Mouse (Mus musculus) liver, embryonic 16.5 days (tissue): ENCODE results near the gene Syce3. TPM values are rescaled to one million over a fixed set of nuclear protein-coding genes. Genes with fewer than 3 reads are reported as not detected.

Experiments
- ATAC-seq: fragments of 200-750 bp; cut with Nextera tagmentation; 2 replicates; pipeline ENCODE4 v1.8.0; 2017; ENCODE audit warnings: low read depth, mild to moderate bottlenecking, moderate number of reproducible peaks, moderate library complexity
- H3K27ac ChIP-seq: fragments of 300-500 bp; sonication (generic); 2 replicates; pipeline ENCODE4 v1.5.1; 2014; ENCODE audit warnings: mild to moderate bottlenecking, low read length
- H3K27me3 ChIP-seq: fragments of 300-500 bp; sonication (generic); 2 replicates; pipeline ENCODE4 v1.6.1; 2014; ENCODE audit warnings: low read depth, low read length, mixed read lengths; ENCODE audit not compliant: control insufficient read depth, insufficient read depth
- H3K36me3 ChIP-seq: fragments of 300-500 bp; sonication (generic); 2 replicates; pipeline ENCODE4 v1.6.1; 2014; ENCODE audit warnings: mild to moderate bottlenecking; ENCODE audit not compliant: control insufficient read depth, insufficient read depth
- H3K4me1 ChIP-seq: fragments of 300-500 bp; sonication (generic); 2 replicates; pipeline ENCODE4 v1.6.1; 2014; ENCODE audit warnings: low read depth, low read length, mixed read lengths; ENCODE audit not compliant: control insufficient read depth
- H3K4me2 ChIP-seq: fragments of 300-500 bp; sonication (generic); 2 replicates; pipeline ENCODE4 v1.6.1; 2014; ENCODE audit warnings: low read depth, low read length, mixed read lengths
- H3K4me3 ChIP-seq: fragments of 300-500 bp; sonication (generic); 2 replicates; pipeline ENCODE4 v1.5.1; 2014; ENCODE audit warnings: low read depth, mild to moderate bottlenecking, low read length
- H3K9ac ChIP-seq: fragments of 300-500 bp; sonication (generic); 2 replicates; pipeline ENCODE4 v1.6.1; 2014; ENCODE audit warnings: low read depth, low read length
- H3K9me3 ChIP-seq: fragments of 300-500 bp; sonication (generic); replicated peaks from 2 replicates; pipeline ENCODE4 v1.6.1; 2016; ENCODE audit warnings: low read length; ENCODE audit not compliant: control insufficient read depth
- WGBS: fragments of 180-500 bp; shearing (Covaris S2); extraction: QIAGEN DNeasy Blood & Tissue Kit; methylation state at CpG from one replicate; pipeline ENCODE4 v1.1.7; 2014; ENCODE audit not compliant: insufficient replicate concordance; 5-methylcytosine and 5-hydroxymethylcytosine counted together
- polyA plus RNA-seq: library from polyadenylated mRNA; unstranded; fragments of >200 nt; fragmentation: Nextera tagmentation; extraction: Ambion mirVana; gene quantifications from 2 replicates; pipeline ENCODE4 v1.2.1, GENCODE M21; 2015

The Syce3 gene
- polyA plus RNA-seq, 1 experiment from 2014 or later = not detected

DNA sequence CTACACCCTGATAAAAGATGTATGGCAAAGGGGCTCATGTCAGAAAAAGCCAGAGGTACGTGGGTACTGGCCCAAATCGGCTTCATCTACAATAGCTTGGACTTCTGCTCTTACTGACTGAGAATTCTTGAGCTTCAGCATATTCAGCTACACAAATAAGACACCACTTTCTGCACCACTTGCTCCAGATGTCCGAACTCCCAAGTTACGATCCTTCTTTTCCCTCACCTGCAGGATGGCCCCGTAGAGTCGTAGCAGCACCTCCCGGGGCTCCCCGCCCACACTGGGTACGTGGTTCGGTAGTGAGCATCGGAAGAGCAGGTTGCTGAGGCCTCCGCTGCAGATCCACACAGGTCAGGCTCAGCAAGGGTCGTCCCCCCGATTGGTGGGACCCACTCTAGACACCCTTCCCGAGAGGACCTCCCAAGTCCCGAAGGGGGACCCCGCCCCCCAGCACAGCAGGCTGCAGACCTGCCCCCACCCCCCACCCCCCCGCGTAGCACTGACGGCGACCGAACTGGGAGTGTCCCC is 18.6 kb upstream of the Syce3 start:
- peak overlapping the region; percentile 88 for H3K4me3 ChIP-seq
- no peaks in the 10 kb centered on the region for H3K9me3 ChIP-seq
- 8% methylated on average over 22 of the region's 22 CpGs for WGBS
- peak overlapping the region; percentile 92 for H3K9ac ChIP-seq
- peak overlapping the region; percentile 99 for H3K27ac ChIP-seq
- no peaks in the 10 kb centered on the region for H3K27me3 ChIP-seq
- H3K36me3 ChIP-seq = no peaks in the 10 kb centered on the region; the same call in 1 of the 2 replicates
- H3K4me1 ChIP-seq = peaks cover 14% of the 10 kb centered on the region
- no peak for ATAC-seq
- H3K4me2 ChIP-seq = peak overlapping the region; percentile 94

DNA sequence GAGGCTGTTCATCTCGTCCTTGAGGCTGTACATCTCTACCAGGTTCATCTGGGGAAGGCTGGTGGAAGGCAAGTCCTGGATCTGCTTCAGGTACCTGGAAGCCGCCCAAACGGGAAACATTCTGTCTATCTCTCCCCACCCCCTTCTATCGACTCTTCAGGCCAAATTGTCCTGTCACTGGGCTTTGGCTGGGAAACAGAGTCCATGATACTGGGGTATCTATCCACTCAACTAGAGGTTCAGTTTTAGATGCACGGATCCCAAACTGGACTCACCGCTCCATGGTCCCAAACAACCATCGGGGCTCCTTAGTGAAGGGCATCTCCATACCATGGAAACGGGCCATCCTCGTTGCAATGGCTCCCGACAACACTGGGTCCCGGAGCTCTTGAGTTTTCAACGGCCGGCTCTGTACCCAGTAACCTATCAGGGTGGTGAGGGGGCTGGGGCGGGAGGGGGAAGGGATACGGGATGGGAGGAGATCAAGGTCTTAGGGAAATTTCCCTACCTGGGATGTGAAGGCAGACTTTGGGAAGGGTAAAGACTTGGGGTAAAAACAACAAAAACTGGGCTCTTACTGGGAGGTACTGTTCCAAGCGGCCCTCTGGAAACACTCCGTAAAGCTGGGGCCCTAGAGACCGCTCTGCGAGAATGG is 18.0 kb upstream of the Syce3 start:
- H3K27ac ChIP-seq = no peak overlapping the region
- H3K36me3 ChIP-seq = no peaks in the 10 kb centered on the region; the same call in 1 of the 2 replicates
- ATAC-seq = no peak
- peaks cover 14% of the 10 kb centered on the region for H3K4me1 ChIP-seq
- H3K27me3 ChIP-seq = no peaks in the 10 kb centered on the region
- H3K9me3 ChIP-seq = no peaks in the 10 kb centered on the region
- H3K4me2 ChIP-seq = peak overlapping the region; percentile 94
- peak overlapping the region; percentile 88 for H3K4me3 ChIP-seq
- peak overlapping the region; percentile 92 for H3K9ac ChIP-seq
- 88% methylated on average over 19 of the region's 19 CpGs for WGBS

DNA sequence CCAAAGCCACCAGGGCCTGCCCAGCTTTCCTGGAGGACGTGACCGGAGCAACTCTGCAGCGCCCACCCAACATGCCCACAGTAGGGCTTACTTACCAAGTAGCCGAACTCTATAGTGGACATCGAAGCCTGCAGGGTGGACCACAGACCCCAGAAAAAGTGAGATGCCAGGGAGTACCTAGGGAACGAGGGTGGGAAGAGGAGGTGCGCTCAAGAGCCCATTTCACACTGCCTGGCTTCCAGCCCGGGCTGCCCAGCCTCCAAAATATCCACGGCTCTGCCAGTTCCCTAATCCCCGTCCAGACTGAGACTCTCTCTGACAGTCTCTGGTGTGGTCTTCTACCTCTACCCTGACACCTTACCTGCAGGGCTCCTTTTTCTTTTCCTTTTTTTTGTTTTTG is 16.4 kb upstream of the Syce3 start:
- 84% methylated on average over 10 of the region's 10 CpGs for WGBS
- Histone ChIP-seq H3K4me1 (peaks cover 14% of the 10 kb centered on the region), H3K27me3 (no peaks in the 10 kb centered on the region), H3K4me3 (no peak overlapping the region), H3K4me2 (no peak overlapping the region), H3K9ac (no peak overlapping the region), H3K27ac (no peak overlapping the region), H3K9me3 (no peaks in the 10 kb centered on the region), H3K36me3 (no peaks in the 10 kb centered on the region; the same call in 1 of the 2 replicates)
- ATAC-seq = no peak

DNA sequence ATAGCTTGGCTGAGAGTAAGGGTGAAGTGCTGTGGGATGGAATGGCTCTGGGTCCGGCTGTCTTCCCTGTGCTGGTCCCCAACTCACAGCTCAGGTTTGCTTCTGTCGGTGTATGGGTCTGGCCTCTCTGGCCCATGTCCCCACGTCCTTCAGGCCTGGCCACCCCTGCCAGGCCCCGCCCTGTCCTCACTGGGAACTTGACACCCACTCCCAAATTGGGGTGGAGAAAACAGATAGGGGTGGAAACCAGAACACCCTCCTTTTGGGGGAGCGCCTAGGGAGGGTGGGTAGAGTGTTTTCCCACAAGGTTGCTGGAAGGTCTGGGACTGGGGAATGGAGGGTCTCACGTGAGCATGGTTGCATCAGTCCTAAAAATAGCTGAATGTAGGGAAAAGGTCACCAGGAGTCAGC is 15.4 kb upstream of the Syce3 start, which contains the start of gene Cpt1b:
Gene Cpt1b, minus strand, starts transcription at position 153 of the 411 bp plus-strand sequence.
- Histone ChIP-seq H3K36me3 (no peaks in the 10 kb centered on the region; the same call in 1 of the 2 replicates), H3K4me2 (peak within 1 kb of the TSS; percentile 36), H3K4me3 (peak within 1 kb of the TSS; percentile 25; the same call in 1 of the 2 replicates), H3K27me3 (no peaks in the 10 kb centered on the region), H3K4me1 (peaks cover 7% of the 10 kb centered on the region), H3K9me3 (no peaks in the 10 kb centered on the region), H3K9ac (no peak within 1 kb of the TSS), H3K27ac (no peak within 1 kb of the TSS)
- ATAC-seq = no peak
- WGBS = 62% methylated on average over 6 of the region's 6 CpGs

DNA sequence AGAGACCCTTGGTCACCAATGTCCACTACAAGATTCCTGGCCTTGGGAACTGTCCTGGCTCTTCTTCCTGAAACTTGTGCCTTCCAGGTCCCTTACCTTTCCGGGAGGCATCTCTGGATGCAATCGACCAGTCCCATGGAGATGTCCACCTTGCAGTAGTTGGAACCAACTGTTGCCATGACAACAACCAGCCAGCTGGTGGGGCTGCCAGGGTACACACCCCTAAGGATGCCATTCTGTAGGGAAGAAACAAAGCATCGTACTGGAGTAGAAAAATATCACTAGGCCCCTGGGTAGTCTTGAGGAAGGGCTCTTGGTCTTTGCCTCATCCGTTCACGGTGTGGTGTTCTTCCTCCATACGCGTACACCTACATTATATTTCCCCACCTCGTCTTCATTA is 14.3 kb upstream of the Syce3 start:
- Histone ChIP-seq H3K4me1 (peaks cover 7% of the 10 kb centered on the region), H3K9ac (no peak overlapping the region), H3K4me2 (no peak overlapping the region), H3K27me3 (no peaks in the 10 kb centered on the region), H3K36me3 (no peaks in the 10 kb centered on the region; the same call in 1 of the 2 replicates), H3K4me3 (no peak overlapping the region), H3K27ac (no peak overlapping the region), H3K9me3 (no peaks in the 10 kb centered on the region)
- ATAC-seq = no peak
- 78% methylated on average over 8 of the region's 8 CpGs for WGBS

DNA sequence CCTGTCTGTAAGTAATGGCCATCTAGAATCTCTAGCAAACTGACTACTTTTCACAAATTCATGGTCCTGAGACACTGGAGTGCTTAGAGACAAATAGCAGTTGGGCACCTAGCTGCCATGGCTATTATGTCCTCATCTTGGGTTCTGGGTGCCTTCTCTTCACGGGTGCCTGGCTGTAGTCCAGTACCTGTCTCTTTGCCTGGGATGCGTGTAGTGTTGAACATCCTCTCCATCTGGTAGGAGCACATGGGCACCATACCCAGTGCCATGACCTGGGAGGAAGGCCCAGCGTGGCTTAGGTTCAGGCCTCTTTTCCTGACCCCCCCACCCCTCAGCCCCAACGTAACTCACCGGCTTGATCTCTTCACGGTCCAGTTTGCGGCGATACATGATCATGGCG is 11.6 kb upstream of the Syce3 start:
- no peak overlapping the region for H3K4me3 ChIP-seq
- no peaks in the 10 kb centered on the region; the same call in 1 of the 2 replicates for H3K4me1 ChIP-seq
- H3K4me2 ChIP-seq = no peak overlapping the region
- no peak overlapping the region for H3K27ac ChIP-seq
- no peak for ATAC-seq
- no peaks in the 10 kb centered on the region; the same call in 1 of the 2 replicates for H3K36me3 ChIP-seq
- H3K9ac ChIP-seq = no peak overlapping the region
- 83% methylated on average over 9 of the region's 9 CpGs for WGBS
- no peaks in the 10 kb centered on the region for H3K27me3 ChIP-seq
- no peaks in the 10 kb centered on the region for H3K9me3 ChIP-seq

DNA sequence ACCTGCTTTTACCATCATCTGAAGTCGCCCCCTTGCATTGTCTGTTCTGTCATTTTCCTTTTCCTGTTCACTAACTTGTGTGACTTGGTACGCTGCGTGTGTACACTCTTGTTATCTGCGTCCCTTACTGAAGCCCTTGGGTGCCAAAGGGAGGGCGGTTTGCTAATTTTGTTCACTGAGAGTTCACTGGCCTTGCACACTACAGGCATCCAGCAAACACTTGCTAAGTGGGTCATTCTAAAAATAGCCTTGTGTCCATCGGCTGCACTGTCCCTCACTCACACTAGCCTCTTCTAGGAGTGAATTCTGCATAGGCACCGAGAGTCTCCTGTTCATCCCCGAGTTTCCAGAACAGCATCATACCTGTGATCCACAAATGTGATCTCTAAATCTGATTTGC is 5.0 kb upstream of the Syce3 start:
- Histone ChIP-seq H3K27me3 (no peaks in the 10 kb centered on the region), H3K9me3 (no peaks in the 10 kb centered on the region), H3K36me3 (no peaks in the 10 kb centered on the region), H3K4me1 (no peaks in the 10 kb centered on the region), H3K9ac (no peak overlapping the region), H3K4me2 (no peak overlapping the region), H3K27ac (no peak overlapping the region), H3K4me3 (no peak overlapping the region)
- no peak for ATAC-seq
- WGBS = 70% methylated on average over 8 of the region's 8 CpGs

DNA sequence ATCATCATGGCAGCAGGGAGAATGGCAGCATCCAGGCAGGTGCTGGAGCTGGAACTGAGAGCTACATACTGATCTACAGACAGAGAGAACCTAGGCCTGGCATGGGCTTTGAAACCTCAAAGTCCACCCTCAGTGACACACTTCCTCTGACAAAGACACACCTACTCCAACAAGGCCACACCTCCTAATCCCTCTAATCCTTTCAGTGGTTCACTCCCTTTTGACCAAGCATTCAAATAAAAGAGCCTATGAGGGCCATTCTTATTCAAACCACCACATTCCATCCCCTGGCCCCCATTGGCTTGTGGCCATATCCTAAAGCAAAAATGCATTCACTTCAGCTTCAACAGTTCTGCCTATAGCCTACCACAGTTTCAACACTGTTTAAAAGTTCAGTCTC is 3.6 kb downstream of the Syce3 start:
- Histone ChIP-seq H3K27ac (no peak overlapping the region), H3K4me3 (no peak overlapping the region), H3K27me3 (no peaks in the 10 kb centered on the region), H3K9ac (no peak overlapping the region), H3K4me1 (no peaks in the 10 kb centered on the region), H3K9me3 (no peaks in the 10 kb centered on the region), H3K4me2 (no peak overlapping the region), H3K36me3 (no peaks in the 10 kb centered on the region)
- no peak for ATAC-seq

DNA sequence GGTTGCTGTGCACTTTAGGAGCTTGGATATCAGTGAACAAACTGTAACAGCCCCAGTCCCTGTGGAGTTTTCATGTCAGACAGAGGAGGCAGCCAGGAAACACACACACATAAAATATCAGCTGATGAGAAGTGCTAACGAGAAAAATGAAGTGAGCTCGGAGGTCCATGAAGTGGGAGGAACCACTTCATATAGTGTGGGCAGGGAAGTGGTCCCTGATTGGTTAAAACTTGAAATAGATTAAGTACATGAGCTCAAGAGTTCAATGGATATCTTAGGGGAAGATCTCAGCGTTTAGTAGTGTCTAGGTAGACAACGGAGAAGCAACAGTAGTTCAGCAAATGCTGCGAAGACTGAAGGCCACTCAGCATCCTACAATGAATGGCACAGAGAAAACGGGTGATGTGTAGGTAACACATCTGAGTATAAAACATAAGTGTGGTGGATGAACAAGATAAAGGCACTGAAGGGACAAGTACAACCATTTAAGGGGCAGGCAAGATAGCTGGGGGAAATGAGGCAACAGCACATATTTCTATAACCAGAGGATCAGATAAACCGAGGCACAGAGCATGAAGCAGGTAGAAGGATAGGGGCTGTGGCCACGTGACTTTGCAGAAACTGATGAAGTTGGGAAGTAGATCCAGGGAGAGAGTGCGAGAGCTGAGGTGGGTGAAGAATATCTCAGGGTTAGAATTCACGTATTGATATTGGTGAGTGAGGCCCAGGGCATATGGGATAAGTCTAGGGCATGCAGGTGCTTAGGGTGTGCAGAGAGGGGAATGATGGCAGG is 5.3 kb downstream of the Syce3 start:
- no peak overlapping the region for H3K9ac ChIP-seq
- no peaks in the 10 kb centered on the region for H3K36me3 ChIP-seq
- no peak overlapping the region for H3K4me2 ChIP-seq
- no peak for ATAC-seq
- no peak overlapping the region for H3K4me3 ChIP-seq
- H3K27ac ChIP-seq = no peak overlapping the region
- H3K4me1 ChIP-seq = no peaks in the 10 kb centered on the region
- WGBS = 54% methylated on average over 10 of the region's 10 CpGs
- no peaks in the 10 kb centered on the region for H3K27me3 ChIP-seq
- H3K9me3 ChIP-seq = no peaks in the 10 kb centered on the region
